Mouse (Mus musculus): ENCODE data around the gene Myo1e. TPM values are rescaled to one million over a fixed set of nuclear protein-coding genes. Genes with fewer than 3 reads are reported as not detected.
A peak's percentile ranks its signal among the peaks of the same experiment; 100 is the strongest.

Gene Myo1e
- 4.1 and 6.0 TPM in 2 replicates for polyA plus RNA-seq (2014; fragmentation: Nextera tagmentation; extraction: Ambion mirVana)

DNA sequence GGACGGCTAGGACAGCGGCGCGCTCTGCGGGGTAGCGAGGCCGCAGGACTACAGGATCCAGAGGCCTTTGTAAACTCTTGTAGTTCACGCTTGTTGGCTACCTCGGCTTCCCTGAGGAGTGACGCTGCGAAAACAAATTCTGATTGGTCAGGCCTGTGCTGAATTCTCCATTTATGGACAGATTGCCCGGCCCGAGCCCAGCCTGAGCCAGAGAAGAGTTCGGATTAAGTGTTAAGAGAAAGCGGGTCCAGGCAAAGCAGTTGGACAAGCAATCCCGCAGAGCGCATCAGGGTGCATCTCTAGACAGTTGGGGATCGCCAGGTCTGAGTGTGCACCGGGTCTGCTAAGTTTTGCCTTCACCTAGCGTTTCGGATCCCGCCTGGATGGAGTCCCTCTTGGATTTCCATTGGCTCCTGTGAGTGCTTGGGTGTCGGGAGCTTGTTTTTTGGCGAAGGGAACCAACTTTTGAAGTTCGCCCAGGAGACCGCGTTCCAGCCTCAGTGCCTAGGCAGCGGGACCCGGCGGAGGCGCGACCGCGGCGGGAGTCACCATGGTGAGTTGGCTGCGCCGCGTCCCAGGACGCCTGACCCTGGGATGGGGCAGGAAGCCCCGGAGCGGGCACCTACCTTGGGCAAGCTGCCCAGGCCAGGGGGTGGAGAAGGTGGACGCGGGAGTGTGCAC, at the start of gene Myo1e:
Gene Myo1e (plus strand): TSS at position 200 of the 681 bp plus-strand sequence.
- peak within 1 kb of the TSS; percentile 59 for H3K9ac ChIP-seq (ENCODE audit: low read length)
- H3K4me2 ChIP-seq (ENCODE audit: low read length) = peak within 1 kb of the TSS; percentile 99

DNA sequence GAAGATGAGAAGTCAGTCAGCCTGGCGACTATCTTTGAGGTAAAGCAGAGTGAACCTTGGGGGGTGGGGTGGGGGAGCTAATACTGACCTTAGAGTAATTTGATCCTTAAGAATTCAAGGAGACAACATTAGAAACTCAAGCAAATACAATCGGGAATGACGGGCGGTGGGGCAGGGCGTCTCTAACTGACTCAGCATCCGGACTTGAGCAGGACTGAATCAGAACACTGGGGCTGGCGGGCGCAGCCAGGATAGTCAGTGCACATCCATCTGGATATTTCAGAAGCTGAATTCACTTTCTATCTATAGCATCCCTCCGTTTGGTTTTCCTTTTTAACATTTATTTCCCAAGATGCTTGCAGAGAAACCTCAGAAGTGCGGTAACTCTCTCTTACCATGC, 47.1 kb upstream of the Myo1e start:
- no peak overlapping the region for H3K4me3 ChIP-seq (ENCODE audit: low read depth, low read length)

More for the DNA sequence above, at the start of gene Myo1e:
- Histone ChIP-seq H3K4me1 (ENCODE audit: control insufficient read depth, insufficient read depth, low read length) (peaks cover 4% of the 10 kb centered on the region; the same call in 1 of the 2 replicates), H3K27ac (ENCODE audit: low read depth, low read length) (peak within 1 kb of the TSS; percentile 5; the same call in 1 of the 2 replicates), H3K9me3 (replicated peaks; ENCODE audit: control insufficient read depth, low read length) (no peaks in the 10 kb centered on the region), H3K36me3 (ENCODE audit: control insufficient read depth, insufficient read depth, low read length) (no peaks in the 10 kb centered on the region), H3K4me3 (ENCODE audit: low read depth, low read length) (peak within 1 kb of the TSS; percentile 55), H3K27me3 (replicated peaks; ENCODE audit: control insufficient read depth, insufficient read depth, low read length) (no peaks in the 10 kb centered on the region)
- under 1% methylated on average over 43 of the region's 43 CpGs for WGBS
- ATAC-seq (peak; percentile 97), DNase-seq (ENCODE audit: low spot score) (peak; percentile 97)

DNA sequence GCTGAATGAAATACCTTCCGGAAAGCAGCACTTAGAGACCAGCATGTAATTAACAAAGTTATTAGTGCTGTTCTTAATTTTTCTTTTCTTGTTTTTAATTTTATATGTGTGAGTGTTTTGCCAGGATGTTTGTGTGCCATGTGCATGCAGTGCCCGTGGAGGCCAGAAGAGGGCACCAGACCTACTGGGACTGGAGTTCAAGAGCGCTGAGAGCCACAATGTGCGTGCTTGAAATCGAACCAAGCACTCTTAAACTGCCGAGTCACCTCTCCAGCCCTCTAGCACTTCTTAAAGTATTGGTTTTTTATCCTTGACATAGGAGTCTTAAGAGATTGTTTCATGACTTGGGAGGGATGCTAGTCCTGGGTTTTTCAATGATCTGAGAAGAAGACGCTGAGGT, 38.2 kb upstream of the Myo1e start:
- no peak overlapping the region for H3K27ac ChIP-seq (ENCODE audit: low read depth, low read length)
- H3K4me3 ChIP-seq (ENCODE audit: low read depth, low read length) = no peak overlapping the region
- no peaks in the 10 kb centered on the region for H3K36me3 ChIP-seq (ENCODE audit: control insufficient read depth, insufficient read depth, low read length)
- ATAC-seq (no peak), DNase-seq (ENCODE audit: low spot score) (no peak)
- H3K9ac ChIP-seq (ENCODE audit: low read length) = no peak overlapping the region
- H3K27me3 ChIP-seq (replicated peaks; ENCODE audit: control insufficient read depth, insufficient read depth, low read length) = no peaks in the 10 kb centered on the region
- H3K9me3 ChIP-seq (replicated peaks; ENCODE audit: control insufficient read depth, low read length) = no peaks in the 10 kb centered on the region
- no peak overlapping the region for H3K4me2 ChIP-seq (ENCODE audit: low read length)
- no peaks in the 10 kb centered on the region for H3K4me1 ChIP-seq (ENCODE audit: control insufficient read depth, insufficient read depth, low read length)
- 87% methylated on average over 7 of the region's 7 CpGs for WGBS

More for the DNA sequence above, 47.1 kb upstream of the Myo1e start:
- ATAC-seq = no peak
- Histone ChIP-seq H3K27ac (ENCODE audit: low read depth, low read length) (no peak overlapping the region), H3K9me3 (replicated peaks; ENCODE audit: control insufficient read depth, low read length) (no peaks in the 10 kb centered on the region), H3K4me1 (ENCODE audit: control insufficient read depth, insufficient read depth, low read length) (no peaks in the 10 kb centered on the region), H3K36me3 (ENCODE audit: control insufficient read depth, insufficient read depth, low read length) (no peaks in the 10 kb centered on the region), H3K4me2 (ENCODE audit: low read length) (no peak overlapping the region), H3K27me3 (replicated peaks; ENCODE audit: control insufficient read depth, insufficient read depth, low read length) (no peaks in the 10 kb centered on the region), H3K9ac (ENCODE audit: low read length) (no peak overlapping the region)
- WGBS = 89% methylated on average over 10 of the region's 10 CpGs
- no peak for DNase-seq (ENCODE audit: low spot score)

DNA sequence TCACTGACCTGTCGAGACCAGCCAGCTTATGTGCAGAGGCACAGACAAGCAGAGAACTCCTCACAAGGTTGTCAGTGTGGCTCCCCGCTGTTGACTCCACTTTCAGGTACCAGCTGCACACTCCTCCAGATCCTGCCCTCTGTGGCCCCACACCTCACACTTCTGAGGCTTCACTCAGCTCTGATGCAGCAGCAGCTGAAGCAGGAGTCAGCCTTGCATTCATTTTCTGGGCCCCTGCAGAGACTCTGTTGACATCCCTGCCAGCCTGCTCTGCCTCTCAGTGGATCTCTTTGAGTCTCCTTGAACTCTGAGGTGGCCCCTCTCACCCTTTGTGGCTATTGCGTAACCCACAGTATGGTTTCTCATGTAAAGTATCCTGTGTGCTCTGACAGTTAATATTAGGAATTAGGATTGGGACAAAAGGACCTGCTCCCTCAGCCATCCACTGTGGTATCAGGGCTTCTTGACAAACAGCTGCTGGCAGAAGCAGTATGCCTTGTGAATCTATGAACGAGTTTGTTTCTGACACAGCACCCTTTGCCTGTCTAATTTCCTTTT, 32.8 kb upstream of the Myo1e start:
- no peaks in the 10 kb centered on the region for H3K9me3 ChIP-seq (replicated peaks; ENCODE audit: control insufficient read depth, low read length)
- 25% methylated on average over 4 of the region's 4 CpGs for WGBS
- H3K4me2 ChIP-seq (ENCODE audit: low read length) = no peak overlapping the region
- no peak overlapping the region for H3K9ac ChIP-seq (ENCODE audit: low read length)
- H3K4me3 ChIP-seq (ENCODE audit: low read depth, low read length) = no peak overlapping the region
- H3K36me3 ChIP-seq (ENCODE audit: control insufficient read depth, insufficient read depth, low read length) = no peaks in the 10 kb centered on the region
- H3K27ac ChIP-seq (ENCODE audit: low read depth, low read length) = peak overlapping the region; percentile 15; the same call in 1 of the 2 replicates
- peak; percentile 42 for DNase-seq (ENCODE audit: low spot score)
- H3K4me1 ChIP-seq (ENCODE audit: control insufficient read depth, insufficient read depth, low read length) = peaks cover 12% of the 10 kb centered on the region
- ATAC-seq = peak; percentile 55; the same call in 1 of the 2 replicates
- no peaks in the 10 kb centered on the region for H3K27me3 ChIP-seq (replicated peaks; ENCODE audit: control insufficient read depth, insufficient read depth, low read length)

DNA sequence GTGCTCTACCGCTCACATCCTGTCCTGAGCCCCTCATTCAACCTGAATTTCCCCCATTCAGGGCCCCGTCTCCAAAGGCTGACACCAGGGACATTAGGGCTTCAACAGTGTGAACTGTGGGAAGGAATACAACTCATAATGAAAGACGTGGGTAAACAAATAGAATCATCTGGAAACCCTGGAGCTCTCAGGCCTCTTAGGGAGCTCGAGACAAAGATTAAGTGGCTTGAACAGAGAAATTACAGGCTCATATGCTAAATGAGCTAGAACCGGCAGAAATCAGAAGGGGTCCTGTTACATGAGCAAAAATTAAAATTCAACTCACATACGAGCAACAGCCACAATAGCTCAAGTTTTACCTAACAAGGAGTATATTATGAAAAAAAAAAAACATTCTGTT, 32.3 kb upstream of the Myo1e start:
- 0 out of 2 replicates have a peak, but pooled peaks have one; percentile 20 for ATAC-seq
- H3K4me2 ChIP-seq (ENCODE audit: low read length) = no peak overlapping the region
- 7% methylated on average over 6 of the region's 6 CpGs for WGBS
- H3K27me3 ChIP-seq (replicated peaks; ENCODE audit: control insufficient read depth, insufficient read depth, low read length) = no peaks in the 10 kb centered on the region
- DNase-seq (ENCODE audit: low spot score) = peak; percentile 62
- H3K27ac ChIP-seq (ENCODE audit: low read depth, low read length) = 0 out of 2 replicates have a peak overlapping the region, but pooled peaks have one; percentile 15
- H3K9ac ChIP-seq (ENCODE audit: low read length) = no peak overlapping the region
- H3K4me3 ChIP-seq (ENCODE audit: low read depth, low read length) = no peak overlapping the region
- peaks cover 12% of the 10 kb centered on the region for H3K4me1 ChIP-seq (ENCODE audit: control insufficient read depth, insufficient read depth, low read length)
- H3K9me3 ChIP-seq (replicated peaks; ENCODE audit: control insufficient read depth, low read length) = no peaks in the 10 kb centered on the region
- no peaks in the 10 kb centered on the region for H3K36me3 ChIP-seq (ENCODE audit: control insufficient read depth, insufficient read depth, low read length)

DNA sequence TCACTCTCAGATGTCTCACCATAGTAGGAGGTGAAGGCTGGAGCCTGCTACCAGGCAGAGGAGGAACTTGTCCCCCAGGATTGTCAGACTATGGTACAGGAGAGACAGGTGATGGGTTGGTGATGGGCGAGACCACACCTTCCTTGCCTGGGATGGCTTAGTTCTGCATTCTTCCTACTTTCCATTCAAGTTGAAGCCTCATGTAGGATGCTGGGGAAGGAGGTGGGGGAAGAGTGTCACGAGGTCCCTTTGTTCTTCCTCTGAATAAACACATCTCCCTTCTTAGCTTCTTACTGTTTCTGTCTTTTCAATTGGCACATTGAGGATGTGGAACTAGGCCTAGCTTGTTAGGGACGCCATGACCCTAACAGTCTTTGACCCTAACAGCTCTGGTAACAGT, 30.9 kb upstream of the Myo1e start:
- H3K4me2 ChIP-seq (ENCODE audit: low read length) = no peak overlapping the region
- ATAC-seq = no peak
- WGBS = 88% methylated on average over 3 of the region's 3 CpGs
- no peaks in the 10 kb centered on the region for H3K9me3 ChIP-seq (replicated peaks; ENCODE audit: control insufficient read depth, low read length)
- no peaks in the 10 kb centered on the region for H3K27me3 ChIP-seq (replicated peaks; ENCODE audit: control insufficient read depth, insufficient read depth, low read length)
- no peak overlapping the region for H3K9ac ChIP-seq (ENCODE audit: low read length)
- no peak overlapping the region for H3K4me3 ChIP-seq (ENCODE audit: low read depth, low read length)
- H3K27ac ChIP-seq (ENCODE audit: low read depth, low read length) = no peak overlapping the region
- DNase-seq (ENCODE audit: low spot score) = no peak
- peaks cover 14% of the 10 kb centered on the region for H3K4me1 ChIP-seq (ENCODE audit: control insufficient read depth, insufficient read depth, low read length)
- H3K36me3 ChIP-seq (ENCODE audit: control insufficient read depth, insufficient read depth, low read length) = no peaks in the 10 kb centered on the region

DNA sequence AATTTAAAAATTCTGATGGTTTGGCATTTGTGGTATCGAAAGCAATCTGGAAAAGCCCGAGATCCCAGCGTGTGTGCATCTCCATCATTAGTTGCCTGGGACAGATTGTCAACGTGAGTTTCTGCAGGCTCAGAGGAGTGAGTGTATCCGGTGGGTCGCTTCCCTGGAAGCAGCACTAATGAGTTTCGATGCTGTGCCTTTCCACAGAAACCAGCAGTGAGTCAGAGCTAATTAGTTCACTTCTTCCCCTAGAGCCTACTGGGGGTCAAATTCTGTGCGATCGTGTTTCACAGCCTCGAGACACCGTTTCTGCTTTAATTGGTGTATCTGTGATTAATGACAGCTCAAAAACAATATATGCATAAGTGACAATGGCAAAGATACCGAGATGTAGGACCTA, 25.4 kb upstream of the Myo1e start:
- Histone ChIP-seq H3K27ac (ENCODE audit: low read depth, low read length) (no peak overlapping the region), H3K27me3 (replicated peaks; ENCODE audit: control insufficient read depth, insufficient read depth, low read length) (no peaks in the 10 kb centered on the region)
- ATAC-seq = peak; percentile 67; the same call in 1 of the 2 replicates

DNA sequence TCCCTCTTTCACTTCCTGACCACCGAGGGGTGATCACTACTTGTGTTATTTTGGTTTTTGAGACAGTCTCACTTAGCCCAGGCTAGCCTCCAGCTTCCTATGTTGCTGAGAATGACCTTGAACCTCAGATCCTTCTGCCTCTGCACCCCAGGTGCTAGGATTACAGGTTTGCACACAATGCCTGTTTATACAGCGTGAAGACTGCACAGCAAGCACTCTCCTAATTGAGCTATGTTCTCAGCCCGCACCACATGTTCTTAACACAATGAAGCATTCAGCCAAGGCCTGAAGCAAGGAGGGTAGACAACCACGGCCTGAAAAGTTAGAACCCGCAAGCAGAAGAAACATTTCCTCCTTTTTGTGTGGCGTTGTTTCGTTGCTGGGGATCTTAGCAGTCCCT, 24.5 kb upstream of the Myo1e start:
- Histone ChIP-seq H3K36me3 (ENCODE audit: control insufficient read depth, insufficient read depth, low read length) (no peaks in the 10 kb centered on the region), H3K27me3 (replicated peaks; ENCODE audit: control insufficient read depth, insufficient read depth, low read length) (no peaks in the 10 kb centered on the region), H3K9ac (ENCODE audit: low read length) (no peak overlapping the region), H3K4me1 (ENCODE audit: control insufficient read depth, insufficient read depth, low read length) (0 out of 2 replicates have a peak, but pooled peaks cover 2% of the 10 kb centered on the region), H3K9me3 (replicated peaks; ENCODE audit: control insufficient read depth, low read length) (no peaks in the 10 kb centered on the region), H3K4me3 (ENCODE audit: low read depth, low read length) (no peak overlapping the region), H3K27ac (ENCODE audit: low read depth, low read length) (no peak overlapping the region), H3K4me2 (ENCODE audit: low read length) (no peak overlapping the region)
- 11% methylated on average over 7 of the region's 7 CpGs for WGBS
- peak; percentile 47 for DNase-seq (ENCODE audit: low spot score)
- peak; percentile 23; the same call in 1 of the 2 replicates for ATAC-seq

More for the DNA sequence above, 25.4 kb upstream of the Myo1e start:
- H3K4me2 ChIP-seq (ENCODE audit: low read length) = no peak overlapping the region
- DNase-seq (ENCODE audit: low spot score) = peak; percentile 57
- H3K9ac ChIP-seq (ENCODE audit: low read length) = no peak overlapping the region
- no peak overlapping the region for H3K4me3 ChIP-seq (ENCODE audit: low read depth, low read length)
- H3K9me3 ChIP-seq (replicated peaks; ENCODE audit: control insufficient read depth, low read length) = no peaks in the 10 kb centered on the region
- H3K36me3 ChIP-seq (ENCODE audit: control insufficient read depth, insufficient read depth, low read length) = no peaks in the 10 kb centered on the region
- 13% methylated on average over 12 of the region's 12 CpGs for WGBS
- 0 out of 2 replicates have a peak, but pooled peaks cover 2% of the 10 kb centered on the region for H3K4me1 ChIP-seq (ENCODE audit: control insufficient read depth, insufficient read depth, low read length)

DNA sequence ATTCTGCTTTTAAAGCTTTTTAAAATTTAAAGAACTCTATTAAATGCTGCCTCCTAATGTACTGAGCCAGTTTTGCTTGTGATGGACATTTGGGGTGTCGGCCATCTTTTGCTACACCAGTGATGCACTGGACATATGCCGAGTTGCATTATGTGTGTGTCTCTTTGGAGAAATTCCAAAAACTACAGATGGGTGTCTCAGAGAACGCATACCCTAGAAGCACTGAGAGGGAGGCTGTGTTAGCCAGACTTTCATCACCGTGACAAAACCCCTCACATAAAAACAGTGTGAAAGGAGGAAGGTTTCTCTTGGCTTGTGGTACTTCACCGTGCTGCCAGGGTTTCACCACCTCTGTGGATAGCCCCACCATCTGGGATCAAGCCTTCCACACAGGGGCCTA, 14.8 kb upstream of the Myo1e start:
- ATAC-seq (peak; percentile 87), DNase-seq (ENCODE audit: low spot score) (peak; percentile 82)

More for the DNA sequence above, 14.8 kb upstream of the Myo1e start:
- 69% methylated on average over 5 of the region's 5 CpGs for WGBS
- Histone ChIP-seq H3K36me3 (ENCODE audit: control insufficient read depth, insufficient read depth, low read length) (no peaks in the 10 kb centered on the region), H3K9ac (ENCODE audit: low read length) (no peak overlapping the region), H3K4me1 (ENCODE audit: control insufficient read depth, insufficient read depth, low read length) (no peaks in the 10 kb centered on the region), H3K27me3 (replicated peaks; ENCODE audit: control insufficient read depth, insufficient read depth, low read length) (no peaks in the 10 kb centered on the region), H3K4me2 (ENCODE audit: low read length) (no peak overlapping the region), H3K9me3 (replicated peaks; ENCODE audit: control insufficient read depth, low read length) (no peaks in the 10 kb centered on the region), H3K4me3 (ENCODE audit: low read depth, low read length) (no peak overlapping the region), H3K27ac (ENCODE audit: low read depth, low read length) (no peak overlapping the region)
